Mouse (Mus musculus) layer of hippocampus, postnatal 36 days (tissue): ENCODE measurements around the gene Gm13283. TPM values are rescaled to one million over a fixed set of nuclear protein-coding genes. Genes with fewer than 3 reads are reported as not detected.
"Not testable (repeated sequence)": the region's sequence is repeated elsewhere in the genome, so short reads cannot be mapped to it uniquely, and the experiment has no call there.

Source experiments
- DNase-seq, 2 experiments: peaks; one replicate each; pipeline ENCODE4 v3.0.0; 2022
- total RNA-seq, 2 experiments: library from RNA; stranded (reverse); gene quantifications; 2 replicates each; pipeline ENCODE4 v1.2.3; 2021

Gm13283 gene
- total RNA-seq = not detected

GRCm38 (mm10) chr4:88759610-88760268 lies at the start of gene Gm13283:
Gene Gm13283, plus strand, starts transcription at chr4:88760119.
- DNase-seq = not testable (repeated sequence)

- no peak for DNase-seq
Measured at GRCm38 (mm10) chr4:88714281-88714680, 45.6 kb upstream of the Gm13283 start.

- no peak for DNase-seq
Measured at GRCm38 (mm10) chr4:88715059-88715458, 44.9 kb upstream of the Gm13283 start.

- DNase-seq = no peak
Measured at GRCm38 (mm10) chr4:88718715-88719114, 41.2 kb upstream of the Gm13283 start.

- DNase-seq = peak; percentile 86 to 89
Measured at GRCm38 (mm10) chr4:88721791-88722721, 37.9 kb upstream of the Gm13283 start, which contains the start of the genes Gm26566 and Klhl9. Gene Gm26566, plus strand, starts transcription at chr4:88721805. Gene Klhl9, minus strand, starts transcription at chr4:88722465.

GRCm38 (mm10) chr4:88723497-88724090 lies 36.3 kb upstream of the Gm13283 start:
- no peak for DNase-seq

GRCm38 (mm10) chr4:88726727-88727126 lies 33.2 kb upstream of the Gm13283 start:
- DNase-seq = no peak

GRCm38 (mm10) chr4:88727324-88727723 lies 32.6 kb upstream of the Gm13283 start:
- DNase-seq = no peak

GRCm38 (mm10) chr4:88738480-88738879 lies 21.4 kb upstream of the Gm13283 start:
- no peak for DNase-seq

- DNase-seq = no peak
Measured at GRCm38 (mm10) chr4:88739036-88739435, 20.9 kb upstream of the Gm13283 start.

- no peak for DNase-seq
Measured at GRCm38 (mm10) chr4:88741426-88741825, 18.5 kb upstream of the Gm13283 start.

- DNase-seq = no peak
Measured at GRCm38 (mm10) chr4:88742771-88743371, 17.0 kb upstream of the Gm13283 start.

GRCm38 (mm10) chr4:88744207-88744606 lies 15.7 kb upstream of the Gm13283 start:
- no peak for DNase-seq

- DNase-seq = no peak
Measured at GRCm38 (mm10) chr4:88749926-88750325, 10.0 kb upstream of the Gm13283 start.

GRCm38 (mm10) chr4:88754818-88755340 lies 5.0 kb upstream of the Gm13283 start, which contains the start of gene Gm13271:
Gene Gm13271, plus strand, starts transcription at chr4:88754868.
- peak; percentile 71 to 72 for DNase-seq

GRCm38 (mm10) chr4:88756581-88757513 lies 3.1 kb upstream of the Gm13283 start:
- not testable (repeated sequence) for DNase-seq

GRCm38 (mm10) chr4:88757628-88758031 lies 2.3 kb upstream of the Gm13283 start:
- peak; percentile 95 for DNase-seq

GRCm38 (mm10) chr4:88758751-88759150 lies 1.2 kb upstream of the Gm13283 start:
- DNase-seq = not testable (repeated sequence)

GRCm38 (mm10) chr4:88760431-88760830 lies 512 bp downstream of the Gm13283 start:
- peak; percentile 45 to 60 for DNase-seq

- peak; percentile 48 to 70 for DNase-seq
Measured at GRCm38 (mm10) chr4:88761776-88762175, 1.9 kb downstream of the Gm13283 start.

- not testable (repeated sequence) for DNase-seq
Measured at GRCm38 (mm10) chr4:88762341-88762740, 2.4 kb downstream of the Gm13283 start.
